Mouse (Mus musculus) ovary, adult 18-20 months (tissue): ENCODE measurements at regions not wholly inside any gene's neighbourhood (a gene's known extent, or its start where the extent isn't known, plus 50 kb on each side); places are given as distances from the start of the nearest gene placed in this dataset.

ENCODE experiments used
- DNase-seq: peaks from one replicate; pipeline ENCODE4 v3.0.0; 2022; ENCODE audit warnings: low spot score, mixed read lengths

- no peak for DNase-seq
These were observed 59.2 kb downstream of the Marcks start for GRCm38 (mm10) chr10:37079535-37079934.

- peak; percentile 81 for DNase-seq
These were observed 60.3 kb downstream of the Marcks start for GRCm38 (mm10) chr10:37078439-37078838.

GRCm38 (mm10) chr10:37077741-37078140 is 61.0 kb downstream of the Marcks start:
- DNase-seq: no peak

GRCm38 (mm10) chr10:37072834-37073233 is 65.9 kb downstream of the Marcks start:
- peak; percentile 29 for DNase-seq

DNA sequence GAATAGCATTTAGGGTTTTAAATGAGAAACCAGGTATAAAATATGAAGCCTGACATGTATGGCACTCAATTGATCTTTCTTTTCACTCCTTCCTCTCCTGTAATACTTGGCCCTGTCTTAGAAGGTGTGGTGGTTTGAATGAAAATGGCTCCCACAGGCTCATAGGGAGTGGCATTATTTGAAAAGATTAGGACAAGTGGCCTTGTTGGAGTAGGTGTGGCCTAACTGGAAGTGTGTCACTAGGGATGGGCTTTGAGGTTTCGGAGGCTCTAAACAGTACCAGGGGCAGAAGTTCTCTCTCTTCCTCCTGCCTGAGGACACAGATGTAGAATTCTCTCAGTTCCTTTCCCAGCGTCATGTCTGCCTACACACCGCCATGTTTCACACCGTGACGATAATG is 66.7 kb downstream of the Marcks start:
- DNase-seq: no peak

DNA sequence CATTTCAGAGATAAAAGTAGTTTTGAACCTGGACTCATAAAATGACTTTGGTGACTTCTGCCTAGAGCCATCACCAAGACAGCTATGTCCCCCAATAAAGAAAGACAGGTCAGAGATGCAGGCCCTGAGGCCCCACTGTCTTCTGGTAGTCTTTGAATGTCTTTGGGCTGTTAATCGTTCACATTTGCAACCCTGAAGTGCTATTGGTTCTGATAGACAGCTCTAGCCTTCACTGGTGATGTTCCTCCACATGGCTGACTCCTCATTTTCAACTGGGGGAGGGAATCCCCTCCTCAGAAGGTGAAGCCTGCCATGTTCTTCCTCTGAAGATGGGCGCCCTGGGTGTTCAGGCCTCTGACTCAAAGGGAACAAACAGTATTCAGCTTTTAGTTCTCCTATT is 67.3 kb downstream of the Marcks start:
- DNase-seq: no peak
